Mouse (Mus musculus): Measurements from ENCODE around the gene Rhou.

Gene Rhou

DNA sequence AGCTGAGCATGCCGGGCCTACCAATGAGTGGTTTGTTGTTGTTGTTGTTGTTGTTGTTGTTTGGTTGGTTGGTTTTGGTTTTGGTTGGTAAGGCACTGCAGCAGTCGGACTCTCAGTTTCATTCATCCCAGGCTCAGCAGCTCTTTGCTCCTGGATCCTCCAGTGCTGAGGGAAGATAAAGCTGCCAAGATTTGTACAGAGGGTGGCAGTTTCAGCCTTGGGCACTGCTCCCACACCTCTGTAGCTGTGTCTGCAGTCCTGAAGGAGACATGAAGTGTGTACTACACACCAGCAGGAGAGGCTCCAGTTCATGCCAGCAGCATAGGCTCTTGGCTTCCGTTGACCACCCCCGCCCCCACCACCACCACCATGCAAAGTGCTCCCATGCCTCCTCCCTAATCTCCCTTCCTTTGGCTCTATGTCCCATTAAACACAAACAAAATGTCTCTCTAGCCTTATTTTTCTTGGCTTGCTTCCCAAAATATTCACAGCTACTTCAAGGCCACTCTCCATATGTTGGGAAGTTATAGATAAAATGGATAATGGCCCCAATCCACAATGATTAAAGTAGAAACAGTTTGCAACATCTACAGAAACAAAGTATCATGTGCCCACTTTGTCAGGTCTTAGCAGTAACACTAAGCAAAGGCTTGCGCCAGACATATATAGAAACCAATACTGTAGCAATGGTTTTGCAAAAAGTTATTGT lies 2.2 kb upstream of the Rhou start:
- DNase-seq (ENCODE audit: low read depth, low spot score) = no peak

DNA sequence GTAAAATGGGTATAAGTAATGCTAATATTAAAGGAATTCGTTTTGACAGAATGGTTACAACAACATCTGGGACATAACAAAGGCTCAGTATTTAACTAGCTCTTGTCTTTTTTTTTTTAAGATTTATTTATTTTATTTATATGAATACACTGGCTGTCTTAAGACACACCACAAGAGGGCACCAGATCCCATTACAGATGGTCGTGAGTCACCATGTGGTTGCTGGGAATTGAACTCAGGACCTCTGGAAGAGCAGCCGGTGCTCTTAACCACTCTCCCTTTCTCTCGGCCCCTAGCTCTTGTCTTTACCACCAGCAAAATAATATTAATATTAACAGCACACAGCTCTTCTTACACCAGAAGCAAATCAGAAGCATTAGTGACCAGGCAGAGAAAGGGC lies 1.1 kb upstream of the Rhou start:
- DNase-seq (ENCODE audit: low read depth, low spot score) = no peak

DNA sequence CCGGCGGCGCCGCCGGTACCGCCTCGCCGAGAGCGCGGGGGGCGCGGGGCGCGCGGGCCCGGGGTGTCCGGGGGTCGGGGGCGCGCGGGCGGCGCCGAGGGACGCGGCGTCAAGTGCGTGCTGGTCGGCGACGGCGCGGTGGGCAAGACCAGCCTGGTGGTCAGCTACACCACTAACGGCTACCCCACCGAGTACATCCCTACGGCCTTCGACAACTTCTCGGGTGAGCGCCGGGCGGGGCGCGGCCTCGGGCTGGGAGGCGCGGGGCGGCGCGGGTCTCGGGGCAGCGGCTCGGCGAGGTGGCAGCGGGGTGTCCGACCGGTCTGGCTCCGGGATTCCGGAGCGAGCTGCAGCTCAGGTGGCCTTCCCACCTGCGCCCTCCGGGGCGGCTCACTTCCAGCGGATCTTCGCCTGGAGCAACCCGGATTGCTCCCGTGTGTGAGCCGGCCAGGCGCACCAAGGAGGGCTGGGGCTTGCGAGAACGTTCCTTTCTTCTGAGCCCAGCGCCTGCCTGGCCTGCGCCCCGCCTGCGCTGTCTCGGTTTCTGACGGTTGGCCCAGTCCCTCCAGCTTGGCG lies 353 bp downstream of the Rhou start:
- DNase-seq (ENCODE audit: low read depth, low spot score) = peak; percentile 68

DNA sequence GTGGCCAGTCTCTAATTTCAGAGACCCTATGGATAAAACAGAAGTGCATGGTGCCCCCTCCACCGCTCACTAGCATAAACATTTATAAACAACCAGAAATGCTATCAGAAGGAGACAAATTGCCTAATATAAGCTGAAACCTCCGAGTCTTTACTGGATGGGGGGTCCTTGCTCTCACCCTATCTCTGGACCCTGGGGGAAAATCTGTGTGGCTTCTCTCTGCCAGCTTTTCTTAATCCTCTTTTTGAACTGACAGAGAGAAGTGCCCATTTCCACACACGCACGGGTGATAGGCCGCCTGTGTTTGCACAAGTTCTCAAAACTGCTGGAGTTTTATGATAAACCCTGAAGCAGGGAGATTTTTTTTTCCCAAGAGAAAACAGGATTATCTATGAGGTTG lies 1.0 kb downstream of the Rhou start:
- DNase-seq (ENCODE audit: low read depth, low spot score) = no peak

DNA sequence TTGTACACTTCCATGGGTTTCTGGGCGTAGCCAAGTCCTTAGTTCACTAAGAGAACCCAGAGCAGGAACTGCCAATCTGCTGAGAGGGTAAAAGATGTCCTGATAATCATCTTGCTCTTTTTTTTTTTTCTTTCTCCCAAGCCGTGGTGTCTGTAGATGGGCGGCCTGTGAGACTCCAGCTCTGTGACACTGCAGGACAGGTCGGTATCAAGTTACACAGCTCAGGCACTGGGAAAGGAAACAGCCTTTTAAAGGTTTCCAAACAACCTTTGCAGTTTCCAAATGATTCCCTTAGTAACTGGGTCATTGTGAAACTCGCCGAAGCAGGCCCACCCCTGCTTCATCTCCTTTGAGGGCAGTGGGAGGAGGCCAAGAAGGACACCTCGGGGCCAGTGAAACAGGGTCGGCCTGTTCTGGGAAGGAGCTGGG lies 1.6 kb downstream of the Rhou start:
- DNase-seq (ENCODE audit: low read depth, low spot score) = peak; percentile 43

DNA sequence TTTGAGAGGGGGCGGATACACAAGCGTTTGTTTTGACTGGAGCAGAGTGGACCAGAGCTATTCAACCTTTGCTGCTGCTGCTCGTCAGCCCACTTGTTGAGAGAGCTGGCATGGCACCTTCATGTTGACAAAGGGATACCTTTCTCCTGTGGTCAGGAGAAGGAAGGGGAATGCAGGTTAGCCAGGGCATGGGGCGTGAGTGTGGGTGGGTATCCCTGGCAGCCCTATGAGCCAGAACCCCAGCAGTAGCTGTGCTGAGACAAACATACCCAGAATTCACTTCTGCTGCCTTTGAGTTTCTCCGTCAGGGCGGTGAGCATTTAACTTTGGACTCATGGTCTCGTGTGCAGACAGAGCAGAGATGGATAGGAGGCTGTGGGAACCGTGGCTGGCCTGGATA lies 4.1 kb downstream of the Rhou start:
- DNase-seq (ENCODE audit: low read depth, low spot score) = no peak

DNA sequence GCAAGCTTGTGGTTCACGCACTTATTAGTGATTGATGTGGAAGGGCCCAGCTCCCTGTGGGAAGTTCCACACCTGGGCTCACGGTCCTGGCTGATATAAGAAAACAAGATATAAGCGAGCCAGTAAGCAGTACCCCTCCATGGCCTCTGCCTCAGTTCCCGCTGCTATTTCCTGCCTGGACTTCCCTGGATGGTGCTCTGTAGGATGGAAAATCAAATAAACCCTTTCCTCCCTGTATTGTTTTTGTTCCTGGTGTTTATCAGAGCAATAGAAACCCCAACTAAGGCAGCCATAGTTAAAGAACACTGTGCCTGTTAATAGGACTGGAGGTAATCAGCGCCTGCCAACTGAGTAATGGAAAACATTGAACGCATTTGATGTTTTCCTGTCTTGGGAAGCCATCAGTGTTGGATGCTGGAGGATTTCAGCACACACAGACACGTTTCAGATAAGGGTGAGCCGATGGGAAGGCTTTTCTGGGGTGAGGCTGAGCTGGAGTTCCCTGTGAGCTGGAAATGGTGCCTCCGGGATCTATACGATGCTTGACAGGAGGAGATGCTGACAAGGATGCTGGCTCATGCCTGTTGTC lies 5.8 kb downstream of the Rhou start:
- DNase-seq (ENCODE audit: low read depth, low spot score) = no peak

DNA sequence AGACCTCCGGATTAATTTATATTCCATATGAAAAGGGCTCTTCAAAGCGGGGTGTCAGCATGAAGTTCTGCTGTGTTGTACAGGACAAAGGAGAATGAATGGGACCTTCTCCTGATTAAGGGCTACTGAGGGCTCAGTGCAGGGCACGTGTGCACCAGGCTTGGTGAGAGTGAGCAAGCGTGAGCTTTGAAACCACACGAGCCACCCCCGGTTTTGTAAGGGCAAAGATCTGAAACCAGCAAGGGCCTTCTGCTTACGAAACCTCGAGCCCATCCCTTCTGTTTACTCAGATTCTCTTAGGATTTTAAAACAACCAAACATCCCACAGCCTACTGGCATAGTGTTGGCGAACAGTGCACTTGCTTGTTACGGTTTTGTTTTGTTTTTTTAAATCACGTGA lies 7.8 kb downstream of the Rhou start:
- no peak for DNase-seq (ENCODE audit: low read depth, low spot score)

DNA sequence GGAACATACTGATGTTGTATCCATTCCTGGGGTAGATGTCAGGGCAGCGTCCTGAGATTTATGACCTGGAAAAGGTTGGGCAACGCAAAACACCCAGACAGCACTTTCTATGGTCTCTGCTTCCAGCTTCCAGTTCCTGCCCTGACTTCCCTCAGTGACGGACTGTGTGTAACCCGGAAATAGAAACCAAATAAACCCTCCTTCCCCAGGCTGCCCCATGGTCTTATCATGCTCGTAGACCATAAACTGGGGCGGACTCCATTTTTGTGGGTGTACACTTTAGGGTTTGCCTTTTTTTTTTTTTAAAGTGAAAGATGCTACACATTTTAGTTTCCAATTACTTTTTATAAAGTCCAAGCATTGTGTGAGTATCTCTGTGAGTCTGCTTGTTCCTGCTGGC lies 11.9 kb downstream of the Rhou start:
- DNase-seq (ENCODE audit: low read depth, low spot score) = no peak

DNA sequence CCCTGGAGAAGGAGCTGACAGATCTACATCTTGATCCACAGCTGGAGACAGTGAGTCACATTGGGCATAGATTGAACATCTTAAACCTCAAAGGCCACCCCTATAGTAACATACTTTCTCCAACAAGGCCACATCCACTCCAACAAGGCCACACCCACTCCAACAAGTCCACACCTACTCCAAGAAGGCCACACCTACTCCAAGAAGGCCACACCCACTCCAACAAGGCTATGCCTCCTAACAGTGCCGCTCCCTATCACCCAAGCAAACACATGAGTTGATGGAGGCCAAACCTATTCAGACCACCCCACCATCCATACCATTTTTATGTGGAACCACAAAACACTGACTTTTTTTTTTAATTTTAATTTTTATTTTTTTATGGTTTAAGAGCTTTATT lies 13.1 kb downstream of the Rhou start:
- DNase-seq (ENCODE audit: low read depth, low spot score) = no peak

DNA sequence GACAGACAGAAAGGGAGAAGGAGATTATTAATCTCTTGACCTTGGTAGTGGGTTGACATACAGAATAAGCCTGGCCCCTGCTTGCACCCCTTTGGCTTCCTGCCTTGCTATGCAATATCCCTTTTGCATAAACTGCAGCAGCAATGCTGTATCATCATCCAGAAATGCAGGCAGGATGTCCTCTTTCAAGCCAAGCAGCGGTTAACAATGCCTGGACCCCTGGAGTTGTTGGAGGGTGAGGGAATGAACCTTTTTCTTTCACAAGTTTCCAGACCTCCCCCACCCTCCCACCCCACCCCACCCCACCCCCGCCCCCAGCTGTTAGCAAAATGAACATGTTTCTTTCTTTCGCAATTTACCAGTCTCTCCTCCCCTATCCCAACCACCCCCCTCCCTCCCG lies 15.0 kb downstream of the Rhou start:
- no peak for DNase-seq (ENCODE audit: low read depth, low spot score)

DNA sequence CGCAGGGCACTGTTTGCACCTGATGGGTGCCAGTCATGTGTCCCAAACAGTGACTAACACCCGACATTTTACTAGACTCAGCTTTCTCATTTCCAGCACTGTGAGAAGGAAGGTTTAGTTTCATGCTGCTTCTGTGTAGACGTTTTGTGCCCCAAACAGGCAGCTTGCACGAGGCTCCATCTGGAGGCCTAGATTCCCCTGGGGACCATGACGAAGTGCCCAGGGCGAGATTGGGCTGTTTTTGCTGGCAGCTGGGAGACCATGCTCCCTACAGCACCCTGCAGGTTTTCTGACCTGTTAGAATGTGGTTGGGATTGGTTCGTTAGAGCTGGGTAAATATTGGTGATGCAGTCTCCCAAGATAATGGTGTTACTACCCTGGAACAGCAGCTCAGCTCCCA lies 17.0 kb downstream of the Rhou start:
- DNase-seq (ENCODE audit: low read depth, low spot score) = no peak

DNA sequence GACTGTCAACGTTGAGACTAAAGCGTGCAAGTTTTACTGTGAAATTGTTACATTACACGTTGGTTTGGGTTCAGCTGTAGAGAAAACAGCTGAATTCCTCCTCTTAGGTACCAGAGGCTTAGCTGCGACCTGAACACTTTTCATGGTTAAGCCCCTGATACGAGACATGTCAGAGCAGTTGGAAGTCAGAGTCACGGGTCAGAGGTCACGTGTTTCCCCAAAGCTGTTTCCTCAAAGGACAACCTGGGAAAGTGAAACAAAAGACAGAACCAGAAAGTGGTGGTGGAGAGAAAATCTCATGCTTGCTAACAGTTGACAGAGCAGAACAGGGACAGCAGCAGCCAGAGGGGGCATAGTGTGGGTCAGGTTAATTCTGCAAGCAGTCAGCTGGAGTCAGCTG lies 17.7 kb downstream of the Rhou start:
- no peak for DNase-seq (ENCODE audit: low read depth, low spot score)

DNA sequence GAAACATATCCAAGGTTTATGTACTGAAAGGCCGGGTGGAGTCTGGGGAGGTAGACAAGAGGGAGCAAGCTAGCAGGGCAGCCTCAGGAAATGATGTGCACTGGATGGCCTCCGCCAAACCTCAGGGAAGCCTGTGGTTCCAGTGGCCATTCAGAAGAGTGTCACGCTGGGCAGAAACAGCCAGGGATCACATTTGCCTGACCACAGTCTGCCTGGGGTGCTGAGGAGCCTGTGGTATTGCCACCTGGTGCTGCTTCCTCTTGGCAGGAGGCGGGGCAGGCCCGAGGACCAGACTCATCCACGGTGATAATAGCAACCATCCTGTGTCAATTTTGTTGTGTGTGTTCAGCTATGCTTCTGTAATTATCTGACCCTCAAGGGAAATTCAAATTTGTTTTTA lies 18.9 kb downstream of the Rhou start:
- DNase-seq (ENCODE audit: low read depth, low spot score) = no peak

DNA sequence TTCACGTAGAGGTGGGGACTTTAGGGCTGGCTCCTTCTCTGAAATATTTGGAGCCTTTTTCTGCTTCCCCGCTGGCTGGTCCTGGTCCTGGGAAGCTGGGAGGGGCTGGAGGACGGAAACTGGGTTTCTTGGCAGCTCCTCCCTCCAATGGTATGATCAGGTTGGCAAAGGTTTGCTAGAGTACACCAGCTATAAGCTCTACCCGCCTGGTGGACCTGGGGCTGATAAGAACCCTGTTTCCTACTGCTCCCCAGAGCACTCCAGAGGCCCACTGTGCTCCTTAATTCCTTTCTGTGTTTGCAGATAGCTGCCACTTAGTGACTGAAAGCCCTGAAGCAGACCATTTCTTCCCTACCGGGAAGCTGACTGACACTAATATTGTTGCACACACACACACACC lies 21.9 kb downstream of the Rhou start:
- DNase-seq (ENCODE audit: low read depth, low spot score) = no peak

DNA sequence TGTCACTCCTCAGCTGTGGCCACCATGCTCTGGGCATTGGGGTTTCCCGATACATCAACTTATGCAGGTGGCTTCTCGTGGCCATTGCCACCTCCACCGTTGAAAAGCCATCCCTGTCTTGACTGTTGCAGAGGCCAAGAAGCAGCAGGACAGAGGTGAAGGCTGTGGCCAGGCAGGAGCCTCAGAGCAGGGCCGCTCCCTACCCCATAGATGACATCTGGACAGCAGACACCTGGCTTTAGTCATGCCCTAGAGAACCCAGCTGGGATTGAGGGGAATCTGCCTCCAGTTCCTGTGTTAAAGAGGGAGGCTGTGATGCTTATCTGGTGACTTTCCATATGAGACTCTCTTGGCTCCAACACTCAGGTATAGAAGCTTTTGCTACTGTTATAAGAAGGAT lies 24.7 kb downstream of the Rhou start:
- DNase-seq (ENCODE audit: low read depth, low spot score) = no peak

DNA sequence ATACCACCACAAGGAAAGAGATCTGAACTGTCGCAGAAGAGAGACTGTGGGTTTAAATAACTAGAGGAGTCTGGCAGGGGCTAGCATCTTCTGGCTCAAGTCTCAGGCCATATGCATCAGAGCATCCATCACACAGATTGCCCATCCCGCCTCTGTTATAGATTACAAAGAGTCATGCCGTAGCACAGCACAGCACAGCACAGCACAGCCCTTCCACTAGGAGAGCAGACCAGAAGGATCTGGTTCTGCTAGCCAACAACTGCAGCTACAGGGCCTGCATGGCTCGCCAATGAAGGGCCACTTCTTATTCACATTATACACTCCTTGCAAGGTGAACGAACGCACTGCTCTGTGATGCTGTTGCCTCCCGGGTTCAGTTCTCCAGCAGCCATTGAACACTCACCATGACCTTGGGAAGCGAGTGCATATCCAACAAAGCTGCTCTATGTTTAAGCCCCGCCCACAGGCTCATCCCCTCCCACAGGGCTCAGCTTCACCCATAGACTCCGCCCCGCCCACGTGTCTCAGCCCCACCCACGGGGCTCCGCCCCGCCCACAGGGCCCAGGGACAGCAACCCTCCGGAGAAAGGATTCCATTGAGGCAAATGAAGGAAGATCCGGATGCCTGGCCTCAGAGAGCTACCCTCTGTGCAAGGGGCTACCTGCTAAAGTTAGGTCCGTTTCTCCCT lies 28.5 kb downstream of the Rhou start:
- peak; percentile 85 for DNase-seq (ENCODE audit: low read depth, low spot score)

DNA sequence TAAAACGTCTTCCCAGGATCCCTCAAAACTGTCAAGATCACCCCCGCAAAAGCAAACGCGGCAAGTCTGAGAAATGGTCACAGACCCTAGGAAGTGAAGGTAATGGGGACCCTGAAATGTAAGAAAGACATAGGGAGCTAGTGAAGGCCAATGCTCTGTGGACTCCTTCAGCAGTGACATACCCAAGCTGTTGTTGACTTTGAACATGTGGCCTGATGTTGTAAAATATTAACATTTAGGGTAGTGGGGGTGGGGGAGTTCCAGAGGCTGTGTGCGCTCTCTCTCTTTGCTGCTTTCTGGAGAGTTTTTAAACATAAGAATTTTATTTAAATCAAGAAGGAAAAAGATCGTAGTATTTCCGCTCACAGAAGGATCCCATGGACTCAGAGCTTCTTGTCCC lies 29.6 kb downstream of the Rhou start:
- no peak for DNase-seq (ENCODE audit: low read depth, low spot score)

DNA sequence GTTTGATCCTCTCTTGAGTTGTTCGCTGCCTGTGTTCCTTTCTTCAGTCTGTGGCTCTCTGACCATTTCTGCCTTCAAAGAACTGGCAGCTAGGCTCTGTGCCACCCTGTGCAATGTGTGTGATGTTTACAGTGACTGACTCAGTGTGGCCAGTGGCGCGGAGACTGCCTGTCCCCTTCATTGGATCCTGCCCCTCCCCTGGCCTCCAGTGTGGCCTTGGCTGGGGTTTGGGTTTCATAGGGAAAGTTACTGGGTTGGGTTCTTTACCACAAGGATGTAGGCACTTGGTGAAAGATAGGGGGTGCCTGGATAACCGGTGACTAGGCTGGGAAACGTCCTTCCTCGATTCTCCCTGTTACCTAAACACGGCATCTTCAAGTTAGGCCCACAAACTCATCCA lies 31.1 kb downstream of the Rhou start:
- no peak for DNase-seq (ENCODE audit: low read depth, low spot score)

DNA sequence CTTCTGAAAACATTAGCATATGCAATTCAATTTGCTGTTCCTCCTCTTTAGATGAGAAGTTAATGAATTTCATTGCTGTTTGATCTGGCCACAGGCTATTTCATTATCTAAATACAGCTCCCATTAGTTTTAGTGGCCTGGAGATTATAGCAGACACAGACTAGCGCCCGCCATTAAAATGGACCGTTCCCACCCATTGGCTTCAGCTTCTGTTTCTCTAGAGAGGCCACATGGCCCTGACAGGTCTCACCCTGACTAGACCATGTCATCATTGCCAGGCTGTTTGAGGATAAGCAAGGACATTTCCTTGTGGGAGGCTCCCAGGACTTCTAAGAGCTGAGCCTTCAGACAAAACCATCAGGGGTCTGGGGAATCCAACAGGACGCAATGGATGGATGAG lies 31.7 kb downstream of the Rhou start:
- DNase-seq (ENCODE audit: low read depth, low spot score) = no peak

DNA sequence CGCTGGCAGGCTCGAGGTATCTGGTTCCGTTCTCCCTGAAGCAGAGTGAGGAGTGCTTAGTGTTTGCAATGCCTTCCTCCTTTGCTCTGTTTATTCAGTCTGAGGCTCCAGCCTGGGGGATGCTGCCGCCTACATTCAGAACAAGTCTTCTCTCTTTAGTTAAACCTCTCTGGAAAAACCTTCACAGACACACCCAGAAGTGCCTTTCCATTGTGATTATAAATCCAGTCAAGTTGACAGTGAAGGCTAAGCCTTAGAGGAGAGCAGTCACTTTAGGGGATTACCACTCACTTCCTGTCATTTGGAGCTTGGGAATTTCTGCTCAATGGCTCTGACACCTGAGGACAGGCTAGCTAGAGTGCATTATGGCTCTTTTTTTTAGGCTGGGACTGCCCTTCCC lies 34.1 kb downstream of the Rhou start:
- DNase-seq (ENCODE audit: low read depth, low spot score) = no peak

DNA sequence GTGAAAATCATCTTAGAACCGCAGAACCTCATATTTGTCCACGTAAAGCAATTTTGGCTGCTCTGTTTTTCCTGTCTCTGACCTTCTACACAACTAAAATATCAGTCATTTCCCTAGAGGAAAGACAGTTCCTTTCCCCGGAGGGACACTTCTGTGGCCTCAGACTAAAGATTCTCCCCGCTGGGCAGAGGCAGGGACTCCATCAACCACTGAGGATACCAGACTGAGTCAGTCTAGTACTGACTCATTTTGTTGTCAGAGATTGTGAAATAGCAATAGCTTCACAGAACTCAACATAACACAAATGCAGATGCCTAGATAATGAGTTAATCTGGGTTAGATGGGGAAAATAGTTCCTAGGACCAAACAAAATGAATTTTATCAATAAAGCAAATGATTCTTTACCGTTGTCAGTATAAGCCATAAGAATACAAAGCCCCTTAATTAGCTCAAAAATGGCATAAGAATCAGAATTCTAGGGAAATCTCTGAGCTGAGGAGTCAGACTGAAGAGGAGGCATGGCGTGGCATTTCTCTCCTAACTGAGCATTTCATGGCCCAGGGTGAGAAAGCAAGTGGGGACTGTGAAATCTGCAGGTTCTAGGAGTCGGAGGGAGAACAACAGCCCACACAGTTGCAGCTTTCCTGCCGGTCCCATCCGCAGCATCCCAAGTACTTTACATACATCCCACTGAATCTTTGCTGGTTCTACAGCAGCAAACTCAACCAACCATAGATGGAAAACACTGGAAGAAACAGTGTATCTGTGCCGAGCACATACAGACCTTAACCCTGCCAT lies 38.6 kb downstream of the Rhou start:
- DNase-seq (ENCODE audit: low read depth, low spot score) = no peak
